9 mouse cellular contexts compared by ENCODE assay signal in genomic region chr19:6116113-6116850, GRCm38 (mm10). TPM values are rescaled to one million over a fixed set of nuclear protein-coding genes. Genes with fewer than 3 reads are reported as not detected.
DNase-seq lines count a peak whose midpoint lies in the region; ATAC-seq and TF ChIP-seq lines count a peak whose summit lies in the region.
"Had no signal": no experiment of that assay in that cellular context is flagged by ENCODE, and none has a peak within 500 bp of the region (broad histone marks: within the 10 kb centered on the region; RNA-seq: fewer than 3 reads in every experiment).

No protein-coding gene starts in this region.

- no peak overlapping the region for H3K4me2 ChIP-seq in midbrain, postnatal 0 days (ENCODE audit: low read depth, low read length, poor library complexity, severe bottlenecking)
- H3K4me2 ChIP-seq in kidney, embryonic 14.5 days (replicated peaks; ENCODE audit: low read depth, low read length), result peak overlapping the region; percentile 86; the same call in 1 of the 2 replicates
- peak overlapping the region; percentile 92 for H3K4me2 ChIP-seq in neural tube, embryonic 15.5 days
- H3K4me2 ChIP-seq in lung, postnatal 0 days (replicated peaks; ENCODE audit: low read depth, low read length), result no peak overlapping the region

- no peak for TF ChIP-seq EP300 in lung, postnatal 0 days (IDR thresholded peaks at IDR 0.05)

- TF ChIP-seq CTCF in midbrain, postnatal 0 days (IDR thresholded peaks at IDR 0.05), result no peak
- TF ChIP-seq CTCF in lung, postnatal 0 days (IDR thresholded peaks at IDR 0.05), result no peak

- no peak for ATAC-seq in cerebellum, adult (ENCODE audit: insufficient number of reproducible peaks, low FRiP score, low TSS enrichment)
- ATAC-seq in midbrain, postnatal 0 days (ENCODE audit: low FRiP score), result no peak
- no peak for ATAC-seq in kidney, embryonic 14.5 days (ENCODE audit: low FRiP score, low TSS enrichment)
- no peak for ATAC-seq in neural tube, embryonic 15.5 days (ENCODE audit: low FRiP score)
- ATAC-seq in lung, postnatal 0 days, result no peak

- no peaks in the 10 kb centered on the region for H3K9me3 ChIP-seq in midbrain, embryonic 10.5 days (replicated peaks)
- H3K9me3 ChIP-seq in midbrain, postnatal 0 days (ENCODE audit: low read length), result no peaks in the 10 kb centered on the region
- H3K9me3 ChIP-seq in kidney, embryonic 14.5 days (ENCODE audit: control insufficient read depth, low read length), result no peaks in the 10 kb centered on the region
- no peaks in the 10 kb centered on the region for H3K9me3 ChIP-seq in neural tube, embryonic 15.5 days (replicated peaks)
- no peaks in the 10 kb centered on the region for H3K9me3 ChIP-seq in lung, postnatal 0 days (ENCODE audit: low read length)

- DNase-seq in cerebellum, postnatal 14 days, result peak; percentile 43 to 52
- DNase-seq in midbrain, embryonic 10.5 days (ENCODE audit: low spot score), result no peak
- DNase-seq in midbrain, postnatal 0 days (ENCODE audit: low spot score), result no peak
- no peak for DNase-seq in gastrocnemius, postnatal 25 days
- DNase-seq in lung, postnatal 0 days (ENCODE audit: low spot score), result no peak
- DNase-seq: lung, adult 2 months had no signal

- H3K27ac ChIP-seq in midbrain, embryonic 10.5 days (replicated peaks), result no peak overlapping the region
- no peak overlapping the region for H3K27ac ChIP-seq in midbrain, postnatal 0 days (ENCODE audit: low read depth, low read length)
- no peak overlapping the region for H3K27ac ChIP-seq in kidney, embryonic 14.5 days (ENCODE audit: low read depth, low read length)
- no peak overlapping the region for H3K27ac ChIP-seq in neural tube, embryonic 15.5 days (replicated peaks)
- no peak overlapping the region for H3K27ac ChIP-seq in lung, postnatal 0 days (ENCODE audit: low read length)

- H3K4me1 ChIP-seq in midbrain, embryonic 10.5 days, result peaks cover 29% of the 10 kb centered on the region
- no peaks in the 10 kb centered on the region; the same call in 1 of the 2 replicates for H3K4me1 ChIP-seq in midbrain, postnatal 0 days (ENCODE audit: insufficient read depth, low read length)
- H3K4me1 ChIP-seq in kidney, embryonic 14.5 days (ENCODE audit: control insufficient read depth, insufficient read depth, low read length), result peaks cover 13% of the 10 kb centered on the region; the same call in 1 of the 2 replicates
- H3K4me1 ChIP-seq in neural tube, embryonic 15.5 days, result peaks cover 30% of the 10 kb centered on the region
- H3K4me1 ChIP-seq in lung, postnatal 0 days (ENCODE audit: insufficient read depth, low read depth, low read length), result no peaks in the 10 kb centered on the region

- H3K36me3 ChIP-seq in midbrain, embryonic 10.5 days, result peaks cover 53% of the 10 kb centered on the region
- peaks cover 40% of the 10 kb centered on the region for H3K36me3 ChIP-seq in midbrain, postnatal 0 days (ENCODE audit: insufficient read depth, low read length)
- peaks cover 30% of the 10 kb centered on the region for H3K36me3 ChIP-seq in kidney, embryonic 14.5 days (ENCODE audit: control insufficient read depth, insufficient read depth, low read length)
- peaks cover 36% of the 10 kb centered on the region for H3K36me3 ChIP-seq in neural tube, embryonic 15.5 days
- no peaks in the 10 kb centered on the region for H3K36me3 ChIP-seq in lung, postnatal 0 days (ENCODE audit: insufficient read depth, low read length)

- WGBS in midbrain, embryonic 10.5 days, result 94% methylated on average over 15 of the region's 15 CpGs
- WGBS in midbrain, postnatal 0 days, result 87% methylated on average over 15 of the region's 15 CpGs
- WGBS in kidney, embryonic 14.5 days, result 92% methylated on average over 15 of the region's 15 CpGs
- 90% methylated on average over 15 of the region's 15 CpGs for WGBS in neural tube, embryonic 15.5 days
- 84% methylated on average over 15 of the region's 15 CpGs for WGBS in lung, postnatal 0 days

- H3K27me3 ChIP-seq in midbrain, embryonic 10.5 days (ENCODE audit: low read depth, poor library complexity, severe bottlenecking), result no peaks in the 10 kb centered on the region
- no peaks in the 10 kb centered on the region for H3K27me3 ChIP-seq in midbrain, postnatal 0 days (ENCODE audit: insufficient read depth, low read length)
- no peaks in the 10 kb centered on the region for H3K27me3 ChIP-seq in kidney, embryonic 14.5 days (ENCODE audit: control insufficient read depth, insufficient read depth, low read length)
- no peaks in the 10 kb centered on the region for H3K27me3 ChIP-seq in neural tube, embryonic 15.5 days (replicated peaks)
- no peaks in the 10 kb centered on the region for H3K27me3 ChIP-seq in lung, postnatal 0 days (replicated peaks; ENCODE audit: insufficient read depth, low read length)

- H3K9ac ChIP-seq in midbrain, postnatal 0 days (replicated peaks; ENCODE audit: low read length, poor library complexity, severe bottlenecking), result no peak overlapping the region
- H3K9ac ChIP-seq in kidney, embryonic 14.5 days (ENCODE audit: low read depth, low read length), result no peak overlapping the region
- 0 out of 2 replicates have a peak overlapping the region, but pooled peaks have one; percentile 36 for H3K9ac ChIP-seq in neural tube, embryonic 15.5 days (replicated peaks)
- no peak overlapping the region for H3K9ac ChIP-seq in lung, postnatal 0 days (replicated peaks; ENCODE audit: low read depth)

- H3K4me3 ChIP-seq in midbrain, embryonic 10.5 days, result peak overlapping the region; percentile 72
- H3K4me3 ChIP-seq in midbrain, postnatal 0 days (ENCODE audit: low read depth, low read length), result no peak overlapping the region
- no peak overlapping the region; the same call in 1 of the 2 replicates for H3K4me3 ChIP-seq in kidney, embryonic 14.5 days (ENCODE audit: low read length)
- H3K4me3 ChIP-seq in neural tube, embryonic 15.5 days (replicated peaks), result peak overlapping the region; percentile 71; the same call in 1 of the 2 replicates
- no peak overlapping the region for H3K4me3 ChIP-seq in lung, postnatal 0 days (ENCODE audit: low read depth, low read length)

RNA-seq across cellular contexts. Expression of gene Sac3d1, which starts 2.2 kb away (rescaled TPM):
- polyA plus RNA-seq in midbrain, embryonic 10.5 days (2016; fragmentation: Nextera tagmentation; extraction: Ambion mirVana), result 61.8 and 70.0 TPM in 2 replicates
- total RNA-seq in midbrain, postnatal 0 days (2014; rRNA removed), result 66.6 and 73.1 TPM in 2 replicates
- 52.6 and 53.1 TPM in 2 replicates for polyA plus RNA-seq in midbrain, postnatal 0 days (2015; fragmentation: Nextera tagmentation; extraction: Ambion mirVana)
- 56.1 and 64.4 TPM in 2 replicates for polyA plus RNA-seq in kidney, embryonic 14.5 days (2014; fragmentation: Nextera tagmentation; extraction: Ambion mirVana)
- polyA plus RNA-seq in neural tube, embryonic 15.5 days (2015; fragmentation: Nextera tagmentation; extraction: Ambion mirVana), result 52.7 and 53.4 TPM in 2 replicates
- total RNA-seq in gastrocnemius, postnatal 25 days (2021), result 10 to 100 TPM in 1 of 2 experiments, 1 to 10 TPM in 1; 8.8 to 10.3 TPM
- 22.3 and 24.5 TPM in 2 replicates for polyA plus RNA-seq in lung, postnatal 0 days (2015; fragmentation: Nextera tagmentation; extraction: Ambion mirVana)

RNA-seq across cellular contexts. Expression of gene Naaladl1, which starts 10.7 kb away (rescaled TPM):
- polyA plus RNA-seq in midbrain, embryonic 10.5 days (2016; fragmentation: Nextera tagmentation; extraction: Ambion mirVana), result 0.72 and 0.99 TPM in 2 replicates
- total RNA-seq in midbrain, postnatal 0 days (2014; rRNA removed), result 0.42 and 1.0 TPM in 2 replicates
- 0.41 and 0.53 TPM in 2 replicates for polyA plus RNA-seq in midbrain, postnatal 0 days (2015; fragmentation: Nextera tagmentation; extraction: Ambion mirVana)
- 0.44 and 0.60 TPM in 2 replicates for polyA plus RNA-seq in kidney, embryonic 14.5 days (2014; fragmentation: Nextera tagmentation; extraction: Ambion mirVana)
- polyA plus RNA-seq in neural tube, embryonic 15.5 days (2015; fragmentation: Nextera tagmentation; extraction: Ambion mirVana), result 0.42 and 4.1 TPM in 2 replicates
- total RNA-seq in gastrocnemius, postnatal 25 days (2021), result not detected
- polyA plus RNA-seq in lung, postnatal 0 days (2015; fragmentation: Nextera tagmentation; extraction: Ambion mirVana), result 0.14 TPM in 1 of 2 replicates, not detected in the other

RNA-seq across cellular contexts. Expression of gene Snx15, which starts 11.8 kb away (rescaled TPM):
- 24.0 and 28.9 TPM in 2 replicates for polyA plus RNA-seq in midbrain, embryonic 10.5 days (2016; fragmentation: Nextera tagmentation; extraction: Ambion mirVana)
- total RNA-seq in midbrain, postnatal 0 days (2014; rRNA removed), result 51.0 and 66.4 TPM in 2 replicates
- 66.1 and 69.1 TPM in 2 replicates for polyA plus RNA-seq in midbrain, postnatal 0 days (2015; fragmentation: Nextera tagmentation; extraction: Ambion mirVana)
- polyA plus RNA-seq in kidney, embryonic 14.5 days (2014; fragmentation: Nextera tagmentation; extraction: Ambion mirVana), result 29.6 and 37.0 TPM in 2 replicates
- polyA plus RNA-seq in neural tube, embryonic 15.5 days (2015; fragmentation: Nextera tagmentation; extraction: Ambion mirVana), result 59.6 and 62.2 TPM in 2 replicates
- total RNA-seq in gastrocnemius, postnatal 25 days (2021), result 10 to 100 TPM in 1 of 2 experiments, 1 to 10 TPM in 1; 8.7 to 12.4 TPM
- 29.7 and 30.8 TPM in 2 replicates for polyA plus RNA-seq in lung, postnatal 0 days (2015; fragmentation: Nextera tagmentation; extraction: Ambion mirVana)

RNA-seq across cellular contexts. Expression of gene AC131692.1, which starts 22.1 kb away (rescaled TPM):
- polyA plus RNA-seq in midbrain, embryonic 10.5 days (2016; fragmentation: Nextera tagmentation; extraction: Ambion mirVana), result 0.42 and 0.51 TPM in 2 replicates
- not detected in 2 replicates for total RNA-seq in midbrain, postnatal 0 days (2014; rRNA removed)
- polyA plus RNA-seq in midbrain, postnatal 0 days (2015; fragmentation: Nextera tagmentation; extraction: Ambion mirVana), result not detected in 2 replicates
- 0.47 and 1.7 TPM in 2 replicates for polyA plus RNA-seq in kidney, embryonic 14.5 days (2014; fragmentation: Nextera tagmentation; extraction: Ambion mirVana)
- polyA plus RNA-seq in neural tube, embryonic 15.5 days (2015; fragmentation: Nextera tagmentation; extraction: Ambion mirVana), result not detected in 2 replicates
- not detected for total RNA-seq in gastrocnemius, postnatal 25 days (2021)
- polyA plus RNA-seq in lung, postnatal 0 days (2015; fragmentation: Nextera tagmentation; extraction: Ambion mirVana), result not detected in 2 replicates
- polyA plus RNA-seq: lung, adult 2 months had no signal

RNA-seq across cellular contexts. Expression of gene Batf2, which starts 24.5 kb away (rescaled TPM):
- polyA plus RNA-seq in midbrain, embryonic 10.5 days (2016; fragmentation: Nextera tagmentation; extraction: Ambion mirVana), result not detected in 2 replicates
- total RNA-seq in midbrain, postnatal 0 days (2014; rRNA removed), result not detected in 2 replicates
- polyA plus RNA-seq in midbrain, postnatal 0 days (2015; fragmentation: Nextera tagmentation; extraction: Ambion mirVana), result not detected in 2 replicates
- polyA plus RNA-seq in kidney, embryonic 14.5 days (2014; fragmentation: Nextera tagmentation; extraction: Ambion mirVana), result 0.15 TPM in 1 of 2 replicates, not detected in the other
- polyA plus RNA-seq in neural tube, embryonic 15.5 days (2015; fragmentation: Nextera tagmentation; extraction: Ambion mirVana), result 0.42 TPM in 1 of 2 replicates, not detected in the other
- total RNA-seq in gastrocnemius, postnatal 25 days (2021), result under 1 TPM; 0.19 to 0.72 TPM
- polyA plus RNA-seq in lung, postnatal 0 days (2015; fragmentation: Nextera tagmentation; extraction: Ambion mirVana), result 0.93 and 1.0 TPM in 2 replicates

Comparison
In these comparisons a context has a peak if more than half of its experiments do, and no peak if none do; other contexts are left out.
1. H3K4me3 ChIP-seq: peak in midbrain, embryonic 10.5 days (single experiment) and neural tube, embryonic 15.5 days (single experiment); none in midbrain, postnatal 0 days (single experiment), kidney, embryonic 14.5 days (single experiment) and lung, postnatal 0 days (single experiment).
2. DNase-seq: peak in cerebellum, postnatal 14 days (2 of 2); none in midbrain, embryonic 10.5 days (single experiment), midbrain, postnatal 0 days (single experiment), gastrocnemius, postnatal 25 days (single experiment) and lung, postnatal 0 days (single experiment).
3. H3K4me2 ChIP-seq: peak in kidney, embryonic 14.5 days (single experiment) and neural tube, embryonic 15.5 days (single experiment); none in midbrain, postnatal 0 days (single experiment) and lung, postnatal 0 days (single experiment).